18 mouse cellular contexts compared by ENCODE assay signal in the genomic region with DNA sequence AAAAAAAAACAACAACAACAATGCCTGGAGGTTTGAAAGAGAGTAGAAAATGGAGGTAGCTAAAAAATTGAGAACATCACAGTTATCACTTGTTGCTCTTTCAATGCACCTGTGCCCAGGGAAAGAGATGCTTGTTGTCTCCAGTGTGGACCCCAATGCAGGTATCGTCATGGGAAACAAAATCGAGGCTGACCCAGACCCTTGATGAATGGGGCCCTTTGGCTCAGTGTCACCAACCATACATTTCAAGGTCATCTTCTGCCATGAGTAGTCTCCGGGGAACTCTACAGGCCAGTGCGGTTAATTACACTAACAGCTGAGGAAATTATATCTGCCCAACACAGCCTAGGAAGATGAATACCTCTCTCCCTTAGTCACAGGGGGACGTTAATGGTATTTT.
"Had no signal": no experiment of that assay in that cellular context is flagged by ENCODE, and none has a peak within 500 bp of the region (broad histone marks: within the 10 kb centered on the region; RNA-seq: fewer than 3 reads in every experiment).

No protein-coding gene starts in this region.

- H3K9ac ChIP-seq: liver, embryonic 15.5 days had no signal

- H3K9me3 ChIP-seq: limb, embryonic 10.5 days; liver, embryonic 15.5 days; midbrain, embryonic 10.5 days had no signal

- H3K36me3 ChIP-seq: limb, embryonic 10.5 days; liver, embryonic 15.5 days; midbrain, embryonic 10.5 days had no signal

- DNase-seq: kidney, adult 11 months; kidney, adult 9 months; kidney, postnatal 4 days; lung, adult 2 months; lung, postnatal 36 days; midbrain, embryonic 14.5 days; right cerebral cortex, adult 18-20 months; right cerebral cortex, postnatal 25 days; thymus, postnatal 4 days had no signal

- ATAC-seq: lung, postnatal 0 days had no signal

- H3K4me1 ChIP-seq: limb, embryonic 10.5 days; liver, embryonic 15.5 days; midbrain, embryonic 10.5 days had no signal

- H3K4me3 ChIP-seq: layer of hippocampus, adult 2 months; left cerebral cortex, adult 2 months; limb, embryonic 10.5 days; liver, embryonic 15.5 days; midbrain, embryonic 10.5 days had no signal

- H3K27ac ChIP-seq: kidney, postnatal 0 days; layer of hippocampus, adult 2 months; left cerebral cortex, adult 2 months; limb, embryonic 10.5 days; liver, embryonic 15.5 days; midbrain, embryonic 10.5 days; stomach, postnatal 0 days had no signal

- H3K27me3 ChIP-seq: liver, embryonic 15.5 days had no signal

- H3K4me2 ChIP-seq: liver, embryonic 11.5 days; liver, embryonic 15.5 days had no signal
